Mouse (Mus musculus): ENCODE measurements around the gene Abca4. TPM values are rescaled to one million over a fixed set of nuclear protein-coding genes. Genes with fewer than 3 reads are reported as not detected.

Gene Abca4
- total and polyA plus RNA-seq, 3 experiments: 0.15 to 0.49 TPM; not detected in 1

- H3K9me3 ChIP-seq (replicated peaks; ENCODE audit: insufficient read depth, low read length): no peaks in the 10 kb centered on the region
- DNase-seq (ENCODE audit: low read depth, low spot score): peak; percentile 8
These were observed 21.9 kb upstream of the Abca4 start for GRCm38 (mm10) chr3:122022355-122022754.

GRCm38 (mm10) chr3:122026676-122027075, 17.6 kb upstream of the Abca4 start:
- no peaks in the 10 kb centered on the region for H3K4me1 ChIP-seq (ENCODE audit: control insufficient read depth in 1 of 2, insufficient read depth in 2 of 2, low read length in 2 of 2)
- no peaks in the 10 kb centered on the region for H3K9me3 ChIP-seq (replicated peaks; ENCODE audit: insufficient read depth, low read length)
- no peaks in the 10 kb centered on the region for H3K27me3 ChIP-seq (ENCODE audit: control insufficient read depth in 1 of 2, insufficient read depth in 2 of 2, low read length in 2 of 2)

More at GRCm38 (mm10) chr3:122022355-122022754, 21.9 kb upstream of the Abca4 start:
- no peaks in the 10 kb centered on the region for H3K36me3 ChIP-seq (ENCODE audit: control insufficient read depth in 1 of 2, insufficient read depth in 2 of 2, low read length in 2 of 2)
- H3K27ac ChIP-seq (ENCODE audit: control insufficient read depth, low read depth, low read length): no peak overlapping the region
- no peak overlapping the region for H3K9ac ChIP-seq (ENCODE audit: control insufficient read depth, low read depth, low read length, poor library complexity, severe bottlenecking)
- no peak overlapping the region for H3K4me3 ChIP-seq (ENCODE audit: control insufficient read depth in 1 of 2, insufficient read depth in 1 of 2, low read depth in 2 of 2, low read length in 2 of 2)
- H3K79me2 ChIP-seq (ENCODE audit: control insufficient read depth, insufficient read depth, low read length, poor library complexity): no peaks in the 10 kb centered on the region
- no peak for TF ChIP-seq NRF1 (IDR thresholded peaks at IDR 0.05; ENCODE audit: insufficient read depth, low read depth, low read length, poor library complexity, severe bottlenecking)
- TF ChIP-seq USF1 (IDR thresholded peaks at IDR 0.05; ENCODE audit: low read depth, low read length): no peak
- no peak for TF ChIP-seq ZNF384 (IDR thresholded peaks at IDR 0.05; ENCODE audit: low read depth, low read length)
- TF ChIP-seq MXI1 (IDR thresholded peaks at IDR 0.05; ENCODE audit: low read depth, low read length): no peak
- no peak for TF ChIP-seq CHD1 (IDR thresholded peaks at IDR 0.05; ENCODE audit: low read depth, low read length)
- no peak for TF ChIP-seq EP300 (IDR thresholded peaks at IDR 0.05; ENCODE audit: low read depth in 1 of 2, low read length in 2 of 2)
- no peak for TF ChIP-seq CHD2 (IDR thresholded peaks at IDR 0.05; ENCODE audit: low read length)
- no peak for TF ChIP-seq BHLHE40 (IDR thresholded peaks at IDR 0.05; ENCODE audit: borderline replicate concordance, low read depth, low read length)
- no peak for TF ChIP-seq ZMIZ1 (IDR thresholded peaks at IDR 0.05; ENCODE audit: low read depth, low read length)
- no peak for TF ChIP-seq E2F4 (IDR thresholded peaks at IDR 0.05; ENCODE audit: borderline replicate concordance, low read depth, low read length)
- no peak for TF ChIP-seq KAT2A (conservative IDR thresholded peaks at IDR 0.05; ENCODE audit: low read depth, low read length)
- TF ChIP-seq ZC3H11A (IDR thresholded peaks at IDR 0.05; ENCODE audit: low read depth, low read length): no peak
- no peak for TF ChIP-seq TCF12 (IDR thresholded peaks at IDR 0.05; ENCODE audit: low read depth, low read length)
- no peaks in the 10 kb centered on the region for H3K4me1 ChIP-seq (ENCODE audit: control insufficient read depth in 1 of 2, insufficient read depth in 2 of 2, low read length in 2 of 2)
- no peaks in the 10 kb centered on the region for H3K27me3 ChIP-seq (ENCODE audit: control insufficient read depth in 1 of 2, insufficient read depth in 2 of 2, low read length in 2 of 2)

GRCm38 (mm10) chr3:122027776-122028175, 16.5 kb upstream of the Abca4 start:
- H3K9ac ChIP-seq (ENCODE audit: control insufficient read depth, low read depth, low read length, poor library complexity, severe bottlenecking): no peak overlapping the region
- H3K36me3 ChIP-seq (ENCODE audit: control insufficient read depth in 1 of 2, insufficient read depth in 2 of 2, low read length in 2 of 2): no peaks in the 10 kb centered on the region
- no peaks in the 10 kb centered on the region for H3K79me2 ChIP-seq (ENCODE audit: control insufficient read depth, insufficient read depth, low read length, poor library complexity)
- H3K4me1 ChIP-seq (ENCODE audit: control insufficient read depth in 1 of 2, insufficient read depth in 2 of 2, low read length in 2 of 2): no peaks in the 10 kb centered on the region
- no peaks in the 10 kb centered on the region for H3K9me3 ChIP-seq (replicated peaks; ENCODE audit: insufficient read depth, low read length)
- H3K4me3 ChIP-seq (ENCODE audit: control insufficient read depth in 1 of 2, insufficient read depth in 1 of 2, low read depth in 2 of 2, low read length in 2 of 2): no peak overlapping the region
- no peak overlapping the region for H3K27ac ChIP-seq (ENCODE audit: control insufficient read depth, low read depth, low read length)
- DNase-seq (ENCODE audit: low read depth, low spot score): no peak
- no peaks in the 10 kb centered on the region for H3K27me3 ChIP-seq (ENCODE audit: control insufficient read depth in 1 of 2, insufficient read depth in 2 of 2, low read length in 2 of 2)
- TF ChIP-seq RCOR1 (IDR thresholded peaks at IDR 0.05; ENCODE audit: low read depth, low read length) (no peak), POLR2A (IDR thresholded peaks at IDR 0.05; ENCODE audit: control insufficient read depth in 1 of 2, insufficient read depth in 1 of 2, low read depth in 1 of 2, low read length in 2 of 2, poor library complexity in 1 of 2) (no peak), NRF1 (IDR thresholded peaks at IDR 0.05; ENCODE audit: insufficient read depth, low read depth, low read length, poor library complexity, severe bottlenecking) (no peak), MYC (IDR thresholded peaks at IDR 0.05; ENCODE audit: low read depth, low read length) (no peak), MEF2A (IDR thresholded peaks at IDR 0.05; ENCODE audit: extremely low read depth, insufficient replicate concordance, low read depth, low read length, poor library complexity, severe bottlenecking) (no peak), POLR2AphosphoS2 (IDR thresholded peaks at IDR 0.05; ENCODE audit: low read length) (no peak), MYB (IDR thresholded peaks at IDR 0.05; ENCODE audit: low read depth, low read length) (no peak), TCF12 (IDR thresholded peaks at IDR 0.05; ENCODE audit: low read depth, low read length) (no peak), ETS1 (IDR thresholded peaks at IDR 0.05; ENCODE audit: low read depth, low read length) (no peak), GABPA (IDR thresholded peaks at IDR 0.05; ENCODE audit: low read depth, low read length) (no peak), GATA1 (IDR thresholded peaks at IDR 0.05; ENCODE audit: low read depth, low read length) (no peak), SIN3A (IDR thresholded peaks at IDR 0.05; ENCODE audit: low read length) (no peak), MAX (IDR thresholded peaks at IDR 0.05; ENCODE audit: low read length) (no peak), JUND (IDR thresholded peaks at IDR 0.05; ENCODE audit: low read depth, low read length) (no peak), ZMIZ1 (IDR thresholded peaks at IDR 0.05; ENCODE audit: low read depth, low read length) (no peak)

More at GRCm38 (mm10) chr3:122026676-122027075, 17.6 kb upstream of the Abca4 start:
- TF ChIP-seq MXI1 (IDR thresholded peaks at IDR 0.05; ENCODE audit: low read depth, low read length): no peak
- no peak for TF ChIP-seq GABPA (IDR thresholded peaks at IDR 0.05; ENCODE audit: low read depth, low read length)
- no peak for TF ChIP-seq ETS1 (IDR thresholded peaks at IDR 0.05; ENCODE audit: low read depth, low read length)
- TF ChIP-seq UBTF (IDR thresholded peaks at IDR 0.05; ENCODE audit: borderline replicate concordance, insufficient read depth, low read depth, low read length): no peak
- no peak for TF ChIP-seq ELF1 (IDR thresholded peaks at IDR 0.05; ENCODE audit: low read depth, low read length)
- DNase-seq (ENCODE audit: low read depth, low spot score): no peak
- Histone ChIP-seq H3K27ac (ENCODE audit: control insufficient read depth, low read depth, low read length) (no peak overlapping the region), H3K4me3 (ENCODE audit: control insufficient read depth in 1 of 2, insufficient read depth in 1 of 2, low read depth in 2 of 2, low read length in 2 of 2) (no peak overlapping the region), H3K36me3 (ENCODE audit: control insufficient read depth in 1 of 2, insufficient read depth in 2 of 2, low read length in 2 of 2) (no peaks in the 10 kb centered on the region), H3K79me2 (ENCODE audit: control insufficient read depth, insufficient read depth, low read length, poor library complexity) (no peaks in the 10 kb centered on the region), H3K9ac (ENCODE audit: control insufficient read depth, low read depth, low read length, poor library complexity, severe bottlenecking) (no peak overlapping the region)
